Mouse (Mus musculus) liver, postnatal 0 days (tissue): ENCODE data around the gene Ryr3. TPM values are rescaled to one million over a fixed set of nuclear protein-coding genes. Genes with fewer than 3 reads are reported as not detected.

Experiments used
- ATAC-seq: fragments of 200-750 bp; cut with Nextera tagmentation; 2 replicates; pipeline ENCODE4 v1.8.0; 2017; ENCODE audit warnings: mild to moderate bottlenecking, moderate library complexity
- DNase-seq: peaks from one replicate; pipeline ENCODE4 v3.0.0-alpha.2; 2016
- H3K27ac ChIP-seq: fragments of 300-500 bp; sonication (generic); 2 replicates; pipeline ENCODE4 v1.5.1; 2014; ENCODE audit warnings: antibody characterized with exemption, moderate library complexity, mild to moderate bottlenecking, low read depth
- H3K27me3 ChIP-seq: fragments of 300-500 bp; sonication (generic); 2 replicates; pipeline ENCODE4 v1.6.1; 2014; ENCODE audit warnings: low read length, control low read depth, mixed read lengths; ENCODE audit not compliant: insufficient read depth
- H3K36me3 ChIP-seq: fragments of 300-500 bp; sonication (generic); replicated peaks from 2 replicates; pipeline ENCODE4 v1.6.1; 2014; ENCODE audit warnings: mild to moderate bottlenecking, control low read depth, low read length, moderate library complexity, mixed read lengths; ENCODE audit not compliant: insufficient read depth
- H3K4me1 ChIP-seq: fragments of 300-500 bp; sonication (generic); 2 replicates; pipeline ENCODE4 v1.6.1; 2014; ENCODE audit warnings: antibody characterized with exemption, mild to moderate bottlenecking, control low read depth; ENCODE audit not compliant: insufficient read depth
- H3K4me2 ChIP-seq: fragments of 300-500 bp; sonication (generic); 2 replicates; pipeline ENCODE4 v1.6.1; 2014; ENCODE audit warnings: low read depth, mild to moderate bottlenecking, low read length, moderate library complexity, mixed read lengths
- H3K4me3 ChIP-seq: fragments of 300-500 bp; sonication (generic); 2 replicates; pipeline ENCODE4 v1.5.1; 2014; ENCODE audit warnings: low read depth, low read length
- H3K9ac ChIP-seq: fragments of 300-500 bp; sonication (generic); replicated peaks from 2 replicates; pipeline ENCODE4 v1.6.1; 2014; ENCODE audit warnings: mild to moderate bottlenecking, moderate library complexity
- H3K9me3 ChIP-seq: fragments of 300-500 bp; sonication (generic); 2 replicates; pipeline ENCODE4 v1.6.1; 2016; ENCODE audit warnings: mild to moderate bottlenecking, control low read depth, low read length, mixed read lengths
- CTCF ChIP-seq: sonication (generic); IDR thresholded peaks from 2 replicates; pipeline ENCODE4 v1.5.1; 2016; ENCODE audit warnings: antibody characterized with exemption, low read depth
- EP300 ChIP-seq: IDR thresholded peaks from 2 replicates; pipeline ENCODE4 v1.6.1; 2016; ENCODE audit warnings: antibody characterized with exemption, low read depth, mild to moderate bottlenecking
- WGBS: fragments of 180-500 bp; shearing (Covaris S2); extraction: QIAGEN DNeasy Blood & Tissue Kit; methylation state at CpG from one replicate; pipeline ENCODE4 v1.1.7; 2014; ENCODE audit not compliant: insufficient replicate concordance; 5-methylcytosine and 5-hydroxymethylcytosine counted together
- polyA plus RNA-seq: library from polyadenylated mRNA; unstranded; fragments of >200 nt; fragmentation: Nextera tagmentation; extraction: Ambion mirVana; gene quantifications from 2 replicates; pipeline ENCODE4 v1.2.1, GENCODE M21; 2015

The Ryr3 gene
- polyA plus RNA-seq, 1 experiment from 2014 or later: not detected

DNA sequence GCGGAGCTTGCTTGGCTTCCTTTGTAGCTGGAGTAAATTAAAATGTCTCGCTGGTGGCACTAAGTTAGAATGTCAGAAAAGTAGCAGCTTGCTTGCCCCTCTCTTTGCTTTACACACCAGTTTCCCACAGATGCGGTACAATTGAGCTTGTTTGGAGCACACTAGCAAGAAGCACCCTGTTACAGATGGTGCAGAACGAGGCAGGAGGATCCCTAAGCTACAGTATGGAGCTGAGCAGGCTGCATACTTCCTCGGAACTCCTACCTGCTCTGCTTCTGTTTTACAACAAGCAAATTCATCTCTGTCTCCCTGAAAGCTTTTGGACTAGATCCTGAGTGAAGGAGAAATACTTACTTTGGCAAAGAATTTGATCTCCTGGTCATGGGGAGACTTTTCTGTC lies 465.5 kb downstream of the Ryr3 start:
- H3K9me3 ChIP-seq: no peaks in the 10 kb centered on the region
- no peak overlapping the region for H3K27ac ChIP-seq
- DNase-seq (no peak), ATAC-seq (no peak)
- H3K4me1 ChIP-seq: no peaks in the 10 kb centered on the region
- H3K4me2 ChIP-seq: no peak overlapping the region
- TF ChIP-seq EP300: no peak
- no peak for TF ChIP-seq CTCF
- no peaks in the 10 kb centered on the region for H3K27me3 ChIP-seq
- H3K9ac ChIP-seq: no peak overlapping the region
- no peak overlapping the region for H3K4me3 ChIP-seq
- 72% methylated on average over 5 of the region's 5 CpGs for WGBS
- H3K36me3 ChIP-seq: no peaks in the 10 kb centered on the region

DNA sequence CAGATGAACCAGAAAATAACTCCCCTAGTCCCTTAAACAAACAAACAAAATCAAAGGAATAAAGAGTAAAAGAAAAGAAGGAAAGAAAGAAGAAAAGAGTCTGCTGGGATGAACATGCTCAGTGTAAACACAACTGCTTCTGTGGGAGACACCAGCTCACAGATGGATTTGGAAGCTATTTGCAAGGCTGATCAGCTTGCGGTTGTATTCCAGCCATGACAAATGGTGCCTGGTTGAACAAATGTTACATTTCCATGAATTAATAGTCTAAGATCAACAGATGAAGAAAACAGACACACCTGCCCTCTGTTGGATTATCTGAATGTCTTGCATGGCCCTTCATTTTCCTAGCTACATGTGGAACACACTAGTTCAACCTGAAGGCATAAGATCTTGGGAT lies 468.4 kb downstream of the Ryr3 start:
- WGBS: 87% methylated on average over 1 of the region's 1 CpGs
- Histone ChIP-seq H3K27me3 (no peaks in the 10 kb centered on the region), H3K4me3 (no peak overlapping the region), H3K9me3 (no peaks in the 10 kb centered on the region), H3K4me2 (no peak overlapping the region), H3K4me1 (no peaks in the 10 kb centered on the region), H3K27ac (no peak overlapping the region), H3K36me3 (no peaks in the 10 kb centered on the region), H3K9ac (no peak overlapping the region)
- ATAC-seq: no peak
- no peak for DNase-seq
- TF ChIP-seq EP300 (no peak), CTCF (no peak)

DNA sequence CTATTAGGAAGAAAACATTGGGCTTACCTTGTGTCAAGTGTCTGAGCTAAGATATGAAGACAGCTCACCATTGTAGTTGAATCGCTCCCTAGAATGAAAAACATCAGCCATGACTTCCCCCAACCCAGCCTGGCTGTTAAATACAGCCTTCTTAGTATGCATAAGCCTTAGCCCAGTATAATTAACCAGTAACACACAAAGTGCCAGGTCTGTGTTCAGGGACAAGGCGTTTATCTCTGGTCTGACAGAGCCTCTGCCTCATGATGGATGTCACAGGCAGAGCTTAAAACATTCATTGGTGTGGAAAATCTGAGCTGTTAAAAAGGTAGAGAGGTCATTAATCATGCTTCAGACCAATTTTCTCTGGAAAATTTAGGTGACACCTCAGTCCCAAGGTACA lies 484.0 kb downstream of the Ryr3 start:
- no peak for DNase-seq
- ATAC-seq: no peak
- no peak for TF ChIP-seq CTCF
- TF ChIP-seq EP300: no peak
- Histone ChIP-seq H3K9ac (no peak overlapping the region), H3K9me3 (no peaks in the 10 kb centered on the region), H3K27ac (no peak overlapping the region), H3K4me3 (no peak overlapping the region), H3K4me1 (no peaks in the 10 kb centered on the region), H3K4me2 (no peak overlapping the region), H3K36me3 (no peaks in the 10 kb centered on the region), H3K27me3 (no peaks in the 10 kb centered on the region)
- WGBS: 65% methylated on average over 2 of the region's 2 CpGs

DNA sequence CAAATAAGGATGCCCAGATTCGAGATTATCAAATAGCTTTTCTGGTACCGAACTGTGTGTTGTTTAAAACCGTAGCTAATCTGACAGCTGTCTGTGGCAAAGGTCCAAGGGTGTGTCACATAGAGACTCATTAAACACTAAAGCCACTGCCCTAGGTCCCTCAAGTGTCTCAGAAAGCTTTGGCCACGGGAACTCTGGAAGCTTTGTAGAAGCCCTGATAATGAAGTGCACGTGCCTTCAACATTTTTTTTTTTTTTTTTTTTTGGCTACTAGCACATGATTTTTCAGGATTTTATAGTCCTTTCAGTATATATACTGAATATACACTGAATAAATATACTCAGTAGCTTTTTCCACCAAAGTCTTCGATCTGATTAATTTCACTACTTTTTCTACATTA lies 489.1 kb downstream of the Ryr3 start:
- WGBS: 58% methylated on average over 6 of the region's 6 CpGs
- H3K27me3 ChIP-seq: no peaks in the 10 kb centered on the region
- H3K27ac ChIP-seq: no peak overlapping the region
- no peaks in the 10 kb centered on the region for H3K36me3 ChIP-seq
- no peak for ATAC-seq
- H3K4me2 ChIP-seq: no peak overlapping the region
- TF ChIP-seq CTCF: no peak
- TF ChIP-seq EP300: no peak
- no peak for DNase-seq
- no peaks in the 10 kb centered on the region for H3K9me3 ChIP-seq
- no peak overlapping the region for H3K9ac ChIP-seq
- H3K4me3 ChIP-seq: no peak overlapping the region
- no peaks in the 10 kb centered on the region for H3K4me1 ChIP-seq

DNA sequence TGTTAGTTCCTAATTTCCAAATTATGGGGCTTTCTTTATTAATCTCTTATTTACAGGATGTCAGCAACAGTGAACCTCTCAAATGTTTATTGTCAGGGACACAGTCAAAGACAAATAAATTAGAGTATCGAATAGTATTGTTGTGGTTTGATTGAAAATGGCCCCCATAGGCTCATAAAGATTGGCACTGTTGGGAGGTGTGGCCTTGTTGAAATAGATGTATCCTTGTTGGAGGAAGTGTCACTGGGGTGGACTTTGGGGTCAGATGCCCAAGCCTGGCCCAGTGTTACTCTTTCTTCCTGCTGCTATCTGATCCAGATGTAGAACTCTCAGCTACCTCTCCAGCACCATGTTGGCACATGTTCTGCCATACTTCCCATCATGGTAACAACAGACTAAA lies 495.7 kb downstream of the Ryr3 start:
- DNase-seq: no peak

DNA sequence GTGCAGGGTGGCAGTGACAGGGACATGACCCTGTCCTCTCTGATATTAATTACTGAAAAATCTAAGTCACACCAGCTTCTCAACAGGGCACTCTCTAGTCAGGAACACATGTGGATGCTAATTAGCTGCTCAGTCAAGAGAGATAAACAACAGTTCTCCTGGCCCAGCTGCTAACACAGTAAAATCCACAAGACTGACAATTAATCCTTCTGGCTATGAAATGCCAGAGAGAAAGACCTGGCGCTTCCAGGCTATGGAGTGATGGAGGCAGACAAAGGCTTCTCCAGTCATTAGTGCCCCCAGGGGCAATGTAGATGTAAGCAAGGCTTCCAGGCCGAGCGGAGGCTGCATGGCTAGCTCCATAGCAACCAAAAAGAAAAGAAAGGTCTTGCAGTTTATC lies 496.2 kb downstream of the Ryr3 start:
- Histone ChIP-seq H3K4me3 (no peak overlapping the region), H3K4me2 (no peak overlapping the region), H3K9me3 (no peaks in the 10 kb centered on the region), H3K27ac (no peak overlapping the region), H3K36me3 (no peaks in the 10 kb centered on the region), H3K4me1 (no peaks in the 10 kb centered on the region), H3K27me3 (no peaks in the 10 kb centered on the region), H3K9ac (no peak overlapping the region)
- no peak for ATAC-seq
- TF ChIP-seq EP300: no peak
- WGBS: 70% methylated on average over 3 of the region's 3 CpGs
- no peak for DNase-seq

More for the DNA sequence above, 495.7 kb downstream of the Ryr3 start:
- no peak overlapping the region for H3K4me3 ChIP-seq
- ATAC-seq: no peak
- no peaks in the 10 kb centered on the region for H3K4me1 ChIP-seq
- 61% methylated on average over 1 of the region's 1 CpGs for WGBS
- no peak overlapping the region for H3K27ac ChIP-seq
- H3K4me2 ChIP-seq: no peak overlapping the region
- H3K27me3 ChIP-seq: no peaks in the 10 kb centered on the region
- H3K9ac ChIP-seq: no peak overlapping the region
- TF ChIP-seq EP300 (no peak), CTCF (no peak)
- H3K9me3 ChIP-seq: no peaks in the 10 kb centered on the region
- H3K36me3 ChIP-seq: no peaks in the 10 kb centered on the region

DNA sequence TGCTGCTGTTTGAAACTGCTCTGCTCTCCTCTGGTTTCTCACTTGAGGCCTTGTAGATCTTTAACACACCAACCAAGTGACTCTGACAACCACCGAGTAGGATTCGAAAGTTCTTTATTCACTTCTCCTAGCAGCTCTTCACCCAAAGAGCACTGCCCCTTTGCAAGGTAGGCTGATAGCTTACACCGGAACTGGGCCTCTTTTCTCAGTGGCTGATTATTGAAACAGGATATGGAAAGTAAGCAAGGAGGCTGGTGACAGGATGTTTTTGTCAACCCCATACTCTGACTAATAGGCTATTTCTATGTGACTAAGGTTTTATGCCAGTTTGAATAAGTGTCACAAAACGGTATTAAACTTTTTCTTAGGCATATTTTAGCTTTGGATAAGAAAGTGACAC lies 502.2 kb downstream of the Ryr3 start:
- 43% methylated on average over 4 of the region's 4 CpGs for WGBS
- no peak for ATAC-seq

More for the DNA sequence above, 502.2 kb downstream of the Ryr3 start:
- Histone ChIP-seq H3K9ac (no peak overlapping the region), H3K27ac (no peak overlapping the region), H3K4me2 (no peak overlapping the region), H3K9me3 (no peaks in the 10 kb centered on the region), H3K27me3 (no peaks in the 10 kb centered on the region), H3K4me3 (no peak overlapping the region), H3K36me3 (no peaks in the 10 kb centered on the region), H3K4me1 (no peaks in the 10 kb centered on the region)
- no peak for DNase-seq
- TF ChIP-seq CTCF (no peak), EP300 (no peak)
